Mouse (Mus musculus) c-Kit-negative CD71-positive TER-119-positive erythroid progenitor cells, embryonic 14.5 days (primary cell): Measurements from ENCODE around the gene Osbp2.

ENCODE experiments used
- DNase-seq: peaks from one replicate; pipeline ENCODE4 v3.0.0-alpha.2; 2013; ENCODE audit warnings: low read depth, low spot score

Osbp2 gene

DNA sequence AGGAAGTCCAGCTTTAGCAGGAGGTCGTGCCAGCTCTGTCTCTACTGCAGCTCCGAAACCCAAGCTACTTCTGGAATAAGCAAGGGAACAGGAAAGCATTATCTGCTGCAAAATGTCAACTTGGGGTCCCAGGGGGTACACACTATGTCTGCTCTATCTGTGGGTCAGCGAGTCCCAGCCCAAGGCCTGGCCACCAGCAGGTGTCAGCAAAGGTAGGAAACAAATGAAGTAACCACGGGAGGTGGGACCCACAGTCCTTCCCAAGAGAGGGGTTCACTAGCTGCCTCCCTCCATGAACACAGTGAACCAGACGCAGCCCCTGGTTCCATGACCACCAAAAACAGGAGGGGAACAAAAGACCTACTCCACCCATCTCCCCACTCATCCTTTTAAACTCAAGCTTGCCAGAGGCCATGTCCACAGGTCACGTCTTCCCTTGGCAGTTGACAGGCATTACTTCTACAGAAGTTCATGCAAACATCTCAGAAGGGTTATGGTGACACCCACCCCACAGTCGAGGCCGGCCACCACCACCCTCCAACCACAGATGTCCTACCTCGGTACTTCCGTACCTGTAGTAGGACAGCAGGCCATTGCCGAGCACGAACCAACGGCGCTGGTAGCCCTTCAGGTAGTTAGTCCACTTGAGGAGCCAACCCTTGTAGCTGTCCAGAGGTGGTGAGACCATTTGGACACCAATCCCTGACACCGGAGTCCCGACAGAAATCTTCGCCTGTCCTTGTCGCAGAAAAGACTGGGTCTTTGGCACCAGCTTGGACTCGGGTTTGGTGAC lies 846 bp downstream of the Osbp2 start:
- DNase-seq, result no peak

DNA sequence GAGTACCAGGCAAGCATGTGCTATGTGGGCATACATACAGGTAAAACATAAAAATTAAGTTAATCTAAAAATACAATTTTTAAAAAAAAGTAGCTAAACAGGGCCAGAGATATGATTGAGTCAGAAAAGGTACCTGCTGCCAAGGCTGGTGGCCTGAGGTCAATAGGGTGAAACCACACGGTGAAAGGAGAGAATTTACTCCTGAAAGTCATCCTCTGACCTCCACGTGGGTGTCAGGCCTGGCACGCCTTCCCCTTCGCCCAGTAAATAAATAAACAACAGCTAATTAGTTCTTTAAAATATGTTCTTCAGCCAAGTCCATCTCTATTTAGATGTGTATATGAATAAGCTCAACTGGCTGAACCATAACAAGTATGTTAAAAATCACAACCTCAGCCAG lies 3.3 kb downstream of the Osbp2 start:
- no peak for DNase-seq

DNA sequence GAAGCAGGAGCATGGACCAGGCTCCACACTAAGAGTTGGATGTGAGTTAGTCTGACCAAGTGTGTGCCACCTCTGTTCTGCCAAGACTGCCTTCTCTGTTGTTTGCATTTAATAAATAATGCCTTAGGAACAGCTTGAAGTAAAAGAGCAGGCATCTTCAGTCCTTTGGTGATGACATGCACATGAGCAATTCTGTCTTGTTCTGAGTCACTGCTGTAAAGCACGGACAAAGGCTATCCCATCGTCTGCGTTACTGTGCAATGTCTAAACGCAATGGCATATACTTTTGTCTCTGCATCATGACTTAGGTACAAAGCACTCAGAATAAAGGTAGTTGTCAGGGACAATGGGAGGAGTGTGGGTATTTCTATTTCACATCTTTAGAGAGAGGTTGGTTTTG lies 3.9 kb downstream of the Osbp2 start:
- no peak for DNase-seq

DNA sequence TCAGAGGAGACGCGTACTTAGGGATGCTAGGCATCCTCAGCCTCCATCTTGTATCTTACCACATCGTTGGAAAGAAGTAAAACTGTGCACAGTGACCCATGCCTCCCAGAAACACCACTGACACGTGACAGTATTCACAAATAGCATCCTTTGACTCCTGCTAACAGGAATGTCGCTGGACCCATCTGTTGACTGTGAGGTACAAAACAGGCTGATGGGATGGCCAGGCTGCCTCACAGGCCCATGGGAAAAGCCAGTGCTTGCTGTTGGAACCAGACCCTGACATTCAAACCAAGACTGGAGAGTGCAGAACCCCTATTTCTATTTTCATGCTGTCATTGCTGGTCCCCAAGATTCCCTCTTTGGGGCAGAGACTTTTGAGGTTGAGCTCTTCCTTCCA lies 5.8 kb downstream of the Osbp2 start:
- no peak for DNase-seq

DNA sequence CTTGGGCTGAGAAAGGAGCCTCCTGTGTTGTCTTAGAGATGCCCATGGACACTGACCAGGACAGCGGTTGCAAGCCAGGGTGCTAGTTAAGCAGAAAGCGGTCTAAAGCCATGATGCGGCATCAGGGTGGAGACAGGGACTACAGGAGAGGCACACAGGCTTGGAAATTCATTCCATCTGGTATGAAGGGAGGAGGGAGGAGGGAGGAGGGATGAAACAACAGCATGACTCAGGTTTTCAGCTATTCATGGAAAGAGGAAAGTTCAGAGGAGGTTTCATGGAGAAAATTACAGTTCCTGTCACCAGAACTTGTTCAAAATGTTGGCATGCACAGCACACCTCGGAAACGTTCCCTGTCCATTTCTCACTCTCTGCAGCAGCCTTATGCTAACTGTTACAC lies 7.9 kb downstream of the Osbp2 start:
- DNase-seq, result no peak

DNA sequence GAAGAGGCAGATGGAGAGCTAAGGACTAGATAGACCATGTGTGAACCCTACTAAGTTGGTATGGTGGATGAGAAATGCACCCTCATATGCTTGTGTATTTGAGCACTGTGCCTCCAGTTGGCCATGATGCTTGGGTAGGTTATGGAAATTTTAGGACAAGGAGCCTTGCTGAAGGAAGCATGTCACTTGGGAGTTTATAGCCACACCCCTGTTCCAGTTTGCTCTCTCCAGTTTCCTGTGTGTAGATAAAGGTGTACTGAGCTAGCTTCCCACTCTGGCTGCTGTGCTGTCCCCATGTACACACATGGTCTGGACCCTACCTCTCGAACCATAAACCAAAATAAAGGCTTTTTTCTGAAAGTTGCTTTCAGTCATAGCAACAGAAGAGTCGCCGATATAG lies 9.5 kb downstream of the Osbp2 start:
- no peak for DNase-seq

DNA sequence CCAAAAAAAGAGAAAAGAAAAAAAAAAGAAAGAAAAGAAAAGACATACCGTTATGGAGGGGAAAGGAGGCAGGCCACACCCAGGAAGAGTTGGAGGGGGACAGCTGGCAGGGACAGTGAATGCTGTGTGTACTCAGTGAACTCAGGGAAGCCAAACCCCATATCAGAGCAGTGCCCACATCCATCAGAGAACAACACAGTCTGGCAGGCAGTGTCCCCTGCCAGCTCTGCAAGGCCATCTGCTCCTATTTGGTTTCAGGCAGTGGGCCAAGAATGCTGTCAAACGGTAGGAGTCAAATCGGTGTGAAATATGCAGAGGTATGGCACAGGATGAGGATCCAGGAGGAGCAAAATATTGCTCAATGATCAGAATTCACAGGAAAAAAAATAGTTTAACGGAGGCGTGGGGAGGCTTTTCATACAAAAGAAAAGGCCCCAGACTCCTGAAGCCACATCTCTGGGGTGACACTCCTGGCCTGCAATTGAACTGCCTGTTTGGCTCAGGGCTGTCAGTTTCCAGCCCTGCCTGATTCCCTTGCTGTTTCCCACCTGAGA lies 10.1 kb downstream of the Osbp2 start:
- DNase-seq, result no peak

DNA sequence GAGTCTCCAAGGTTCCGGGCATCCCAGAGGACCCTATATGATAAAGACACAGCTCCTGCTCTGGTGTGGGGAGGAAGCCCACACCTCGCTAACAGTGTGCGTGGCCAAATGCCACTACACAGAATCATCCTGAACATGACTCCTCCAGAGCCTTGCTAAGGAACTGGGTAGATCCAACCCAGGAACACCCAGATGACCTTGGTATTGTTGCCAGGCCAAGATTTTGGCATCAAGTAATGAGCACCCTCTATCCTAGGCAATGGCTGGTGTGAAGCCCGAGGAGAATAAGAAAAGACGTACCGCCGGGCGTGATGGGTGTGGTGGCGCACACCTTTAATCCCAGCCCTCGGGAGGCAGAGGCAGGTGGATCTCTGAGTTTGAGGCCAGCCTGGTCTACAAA lies 10.7 kb downstream of the Osbp2 start:
- no peak for DNase-seq

DNA sequence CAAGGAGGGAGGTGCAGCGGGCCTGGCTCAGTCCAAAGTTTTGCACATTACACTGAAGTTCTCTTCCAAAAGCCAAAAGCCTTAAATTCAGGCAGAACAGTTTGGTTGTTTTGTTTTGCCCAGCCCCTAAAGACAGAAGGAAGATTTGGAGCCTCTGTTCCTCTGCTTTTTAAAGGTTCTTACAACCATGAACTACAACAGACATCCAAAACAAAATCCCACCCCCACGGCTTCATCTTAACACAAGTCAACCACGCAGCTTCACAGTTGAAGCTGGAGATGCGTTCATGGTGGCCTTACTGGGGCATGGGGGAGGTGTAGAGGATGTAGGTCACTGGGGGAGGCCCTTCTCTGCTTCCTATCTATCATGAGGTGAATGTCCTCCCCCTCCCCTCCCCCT lies 11.8 kb downstream of the Osbp2 start:
- no peak for DNase-seq

DNA sequence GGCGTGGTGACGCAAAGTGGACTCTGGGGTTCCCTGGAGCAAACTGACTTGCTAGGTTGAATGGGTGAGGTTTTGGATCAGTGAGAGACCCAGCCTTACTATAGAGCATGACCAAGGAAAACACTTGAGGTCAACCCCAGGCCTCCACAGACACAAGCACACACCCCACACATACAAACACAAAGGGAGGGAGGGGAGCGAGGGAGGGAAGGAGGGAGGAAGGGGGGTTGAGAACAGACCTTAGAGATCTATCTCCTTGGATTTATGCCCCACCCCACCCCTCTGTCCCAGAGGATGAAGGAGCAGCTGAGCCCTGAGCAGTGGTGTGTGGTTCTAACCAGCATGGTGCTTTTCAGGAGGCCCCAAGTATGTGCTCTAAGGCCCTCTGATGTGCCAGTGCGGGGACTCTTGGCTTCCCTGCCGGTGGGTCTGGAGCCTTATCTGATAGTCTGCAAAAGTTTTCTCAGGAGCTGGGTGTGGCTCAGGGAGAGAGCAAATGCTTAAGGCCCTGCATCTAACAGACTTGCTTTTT lies 12.9 kb downstream of the Osbp2 start:
- DNase-seq, result no peak

DNA sequence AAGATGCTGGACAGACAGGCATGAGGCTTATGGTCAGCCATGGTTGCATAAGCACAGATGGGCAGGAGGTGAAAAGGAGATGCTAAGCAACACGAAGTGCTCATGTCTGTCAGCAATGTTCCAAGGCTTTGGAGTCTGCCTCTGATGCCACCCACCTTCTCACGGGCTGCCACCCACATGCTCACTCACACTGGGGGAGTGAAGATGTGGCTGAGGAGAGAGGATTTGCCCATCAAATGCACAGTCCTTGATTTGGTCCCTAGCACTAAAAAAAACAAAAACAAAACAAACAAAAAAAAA lies 13.4 kb downstream of the Osbp2 start:
- no peak for DNase-seq

DNA sequence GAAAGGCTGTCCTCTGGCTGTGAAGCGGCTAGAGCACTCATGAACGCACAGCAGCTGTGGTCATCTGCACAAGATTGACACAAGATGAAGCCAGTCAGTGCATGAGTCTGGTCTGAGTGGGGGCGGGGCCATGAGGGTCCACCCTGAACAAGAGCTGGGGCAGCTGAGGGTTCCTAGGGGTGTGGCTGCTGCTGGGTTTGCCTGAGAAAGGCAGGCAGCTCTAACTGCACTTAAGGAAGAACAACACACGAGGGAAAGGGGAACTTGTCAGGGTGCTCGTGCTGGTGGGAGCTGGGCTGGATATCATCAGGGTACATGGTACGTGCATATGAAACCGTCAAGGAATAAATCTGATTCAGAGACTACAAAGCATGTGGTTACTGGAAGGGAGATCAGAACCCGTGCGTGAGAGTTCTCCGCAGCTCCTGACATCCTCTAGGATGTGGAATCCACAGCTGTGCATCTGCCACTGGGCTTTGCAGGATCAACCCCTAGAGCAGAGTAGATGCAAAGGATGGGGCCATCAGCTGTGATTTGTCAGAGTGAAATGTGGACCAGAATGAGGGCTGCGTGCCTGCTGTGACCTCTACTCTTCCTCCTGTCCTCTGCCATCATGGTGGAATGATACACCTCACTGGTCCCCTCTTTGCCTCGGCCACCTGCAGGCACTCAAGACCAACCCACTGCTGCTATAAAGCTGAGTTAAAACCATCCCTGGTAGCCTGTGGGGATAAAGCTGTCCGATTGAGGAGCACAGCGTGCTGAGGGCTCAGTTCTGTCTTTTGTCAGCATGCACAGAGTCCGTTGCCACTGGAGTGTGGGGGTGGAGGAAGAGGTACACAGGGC lies 14.0 kb downstream of the Osbp2 start:
- no peak for DNase-seq

DNA sequence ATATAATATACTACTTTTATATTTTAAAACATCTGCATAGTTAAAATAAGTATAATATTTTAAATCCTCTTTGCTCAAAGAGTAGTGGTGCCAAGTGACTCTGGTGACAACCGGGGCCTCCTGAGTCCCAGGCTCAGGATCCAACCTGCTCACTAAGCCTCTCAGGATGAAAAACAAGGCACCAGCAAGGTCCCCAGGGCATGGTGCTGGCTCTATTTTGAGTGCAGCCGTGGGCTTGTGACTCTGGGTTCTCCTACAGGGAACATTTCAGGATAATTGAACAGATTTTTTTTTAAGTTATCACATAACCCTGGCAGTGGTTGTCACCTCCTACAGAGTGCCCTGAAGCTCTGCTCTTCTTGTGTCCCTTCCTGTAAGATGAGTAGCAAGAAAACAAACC lies 17.4 kb downstream of the Osbp2 start:
- no peak for DNase-seq

DNA sequence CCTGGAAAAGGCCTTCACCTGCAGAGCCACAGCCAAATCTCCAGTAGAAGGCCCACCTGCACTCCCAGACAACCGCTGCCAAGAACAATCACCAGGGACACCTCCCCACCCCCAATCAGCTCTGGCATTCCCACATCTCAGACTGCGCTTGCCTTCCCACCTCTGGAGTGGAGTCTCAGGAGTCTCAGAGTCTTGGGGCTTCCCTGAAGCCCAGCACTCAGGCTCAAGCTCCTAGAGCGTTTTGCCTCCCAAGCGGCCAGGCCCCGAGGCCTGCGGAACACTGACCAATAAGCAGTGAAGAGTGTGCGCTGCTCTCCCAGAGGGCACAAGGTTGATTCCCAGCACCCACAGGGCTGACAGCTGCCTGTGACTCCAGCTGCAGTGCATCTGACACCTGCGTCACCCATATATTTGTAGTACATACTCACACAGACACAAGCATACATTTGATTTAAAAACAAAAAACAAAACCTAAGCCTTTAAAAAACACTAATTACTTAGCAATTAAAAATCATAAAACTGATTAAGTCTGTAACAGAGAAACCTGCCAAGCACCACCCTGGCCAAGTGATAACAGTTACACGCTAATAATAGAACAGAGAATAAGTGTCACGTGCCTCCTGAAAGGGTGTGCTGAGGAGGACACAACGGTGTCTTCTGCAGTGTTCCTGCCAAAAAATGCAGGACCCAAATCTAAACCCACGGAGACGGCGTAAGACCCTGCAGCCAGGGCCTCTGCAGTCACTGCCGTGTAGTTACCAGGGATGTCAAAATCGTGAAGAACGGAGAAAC lies 19.6 kb downstream of the Osbp2 start:
- DNase-seq, result no peak

DNA sequence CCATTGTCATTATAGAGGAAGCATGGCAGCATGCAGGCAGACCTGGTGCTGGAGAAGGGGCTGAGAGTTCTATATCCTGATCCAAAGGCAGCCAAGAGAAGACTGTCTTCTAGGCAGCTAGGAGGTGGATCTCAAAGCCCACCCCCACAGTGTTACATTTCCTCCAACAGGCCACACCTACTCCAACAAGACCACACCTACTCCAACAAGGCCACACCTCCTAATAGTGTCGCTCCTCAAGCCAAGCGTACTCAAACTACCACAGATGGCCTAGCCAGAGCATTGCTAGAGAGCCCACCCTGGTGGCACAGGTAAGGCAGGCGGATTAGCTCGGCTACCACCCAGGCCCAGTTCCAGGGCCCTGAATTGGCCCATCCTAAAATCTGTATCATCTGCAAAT lies 28.4 kb downstream of the Osbp2 start:
- no peak for DNase-seq

DNA sequence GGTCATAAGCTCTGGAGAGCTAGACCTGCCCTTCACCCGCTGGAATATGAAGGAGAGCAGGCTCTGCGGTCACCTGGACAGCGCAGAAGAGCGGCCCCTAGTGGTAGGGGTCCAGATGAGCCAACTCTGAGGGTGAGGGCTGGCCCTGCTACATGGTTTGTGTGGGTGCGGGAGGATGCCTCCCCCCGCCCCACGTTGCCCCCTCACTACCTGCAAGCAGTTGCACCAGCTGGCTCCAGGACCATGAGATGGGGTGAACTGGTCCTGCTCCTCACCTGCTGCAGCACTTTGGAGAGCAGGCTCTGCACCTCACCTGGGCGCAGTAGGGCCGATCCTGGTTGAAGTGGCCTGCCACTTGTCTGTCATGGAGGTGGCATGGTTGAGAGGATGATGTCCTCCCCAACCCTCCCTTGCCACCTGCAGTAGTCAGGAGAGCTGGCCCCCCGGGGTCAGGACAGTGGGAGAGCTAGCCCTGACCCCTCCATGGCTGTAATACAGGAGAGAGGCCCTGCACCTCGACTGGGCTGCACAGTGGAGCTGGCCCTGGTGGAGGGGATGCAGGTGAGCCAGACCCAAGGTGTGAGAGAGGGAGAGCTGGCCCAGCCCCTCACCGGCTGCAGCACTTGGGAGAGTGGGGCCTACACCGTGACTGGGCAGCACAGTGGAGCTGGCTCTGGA lies 29.1 kb downstream of the Osbp2 start:
- DNase-seq, result no peak

DNA sequence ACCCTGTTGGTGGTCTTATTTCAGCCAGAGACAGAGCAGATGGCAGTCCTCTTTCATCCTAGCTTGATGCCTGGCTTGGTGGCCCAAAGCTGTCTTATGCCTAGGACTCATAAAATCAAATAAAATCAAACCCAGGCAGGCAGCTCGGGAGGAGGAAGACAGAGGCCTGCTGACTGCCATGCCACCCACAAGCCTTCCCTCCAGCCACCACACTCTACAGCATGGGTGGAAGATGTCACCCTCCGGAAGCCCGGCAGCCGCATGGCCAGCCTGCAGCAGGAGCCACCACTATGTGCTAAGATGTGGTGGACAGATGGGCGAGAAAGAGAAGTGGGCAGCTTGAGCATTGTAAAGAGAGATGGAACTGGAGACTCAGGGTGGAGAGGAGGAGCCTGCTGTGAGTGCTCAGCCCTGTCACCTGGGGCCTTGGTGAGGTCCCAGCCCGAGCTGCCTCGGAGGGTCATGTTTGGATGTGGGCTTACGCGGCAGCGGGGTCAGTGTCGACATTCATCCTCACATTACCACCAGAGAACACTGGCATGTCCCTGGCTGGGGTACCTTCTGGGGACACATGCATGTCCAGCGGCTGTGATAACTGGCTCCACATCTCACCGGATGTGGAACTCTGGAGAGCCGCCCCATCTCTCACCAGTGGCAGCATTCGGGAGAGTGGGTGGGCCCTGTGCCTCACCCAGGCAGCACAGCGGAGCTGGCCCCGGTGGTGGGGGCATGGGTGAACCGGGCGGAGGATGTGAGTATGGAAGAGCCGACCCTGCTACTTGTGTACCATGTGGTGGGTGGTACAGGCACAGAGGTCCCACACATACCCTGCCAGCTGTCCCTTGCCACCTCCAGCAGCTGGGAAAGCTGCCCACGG lies 29.9 kb downstream of the Osbp2 start:
- DNase-seq, result no peak

DNA sequence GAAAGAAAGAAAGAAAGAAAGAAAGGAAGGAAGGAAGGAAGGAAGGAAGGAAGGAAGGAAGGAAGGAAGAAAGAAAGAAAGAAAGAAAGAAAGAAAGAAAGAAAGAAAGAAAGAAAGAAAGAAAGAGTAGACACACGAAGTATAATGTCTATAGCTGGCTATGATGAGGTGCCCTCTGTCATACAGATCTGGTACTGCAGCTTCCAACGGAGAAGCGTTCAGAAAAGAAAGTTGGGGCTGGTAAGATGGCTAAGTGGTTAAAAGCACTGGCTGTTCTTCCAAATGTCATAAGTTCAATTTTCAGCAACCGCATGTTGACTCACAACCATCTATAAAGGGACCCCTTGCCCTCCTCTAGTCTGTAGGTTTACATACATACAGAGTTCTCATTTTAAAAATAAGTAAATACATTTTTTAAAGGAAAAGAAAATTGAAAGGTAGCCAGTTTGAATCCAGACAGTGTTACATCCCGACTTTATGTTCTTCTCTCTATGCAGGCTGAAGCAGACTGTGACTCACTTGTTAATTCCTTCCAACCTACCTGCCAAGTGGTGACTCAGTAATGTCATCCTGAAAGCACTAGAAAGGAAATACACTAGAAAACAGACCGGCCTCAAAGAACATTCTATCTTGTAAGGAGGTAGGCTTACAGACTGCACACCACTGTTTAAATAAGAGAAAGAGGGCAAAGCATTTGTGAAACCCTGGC lies 31.4 kb downstream of the Osbp2 start:
- DNase-seq, result no peak

DNA sequence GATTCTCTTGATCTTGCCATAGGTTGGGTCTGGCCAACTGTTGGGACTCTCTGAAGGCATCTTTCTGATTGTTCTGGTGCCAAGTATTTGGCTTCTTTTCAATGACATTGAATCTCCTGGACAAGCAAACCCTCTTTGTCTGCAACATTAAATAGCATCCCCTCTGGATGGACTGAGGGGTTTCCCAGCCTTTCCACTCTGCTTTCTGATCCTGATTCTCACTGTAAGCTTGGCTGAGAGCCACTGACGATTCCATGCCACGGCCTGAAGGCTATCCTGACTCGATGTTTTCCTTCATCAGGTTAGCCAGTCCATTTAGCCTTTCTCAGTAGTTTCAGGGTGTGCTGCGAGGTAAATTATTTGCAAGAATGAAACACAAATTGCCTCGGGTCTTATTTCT lies 34.0 kb downstream of the Osbp2 start:
- no peak for DNase-seq

DNA sequence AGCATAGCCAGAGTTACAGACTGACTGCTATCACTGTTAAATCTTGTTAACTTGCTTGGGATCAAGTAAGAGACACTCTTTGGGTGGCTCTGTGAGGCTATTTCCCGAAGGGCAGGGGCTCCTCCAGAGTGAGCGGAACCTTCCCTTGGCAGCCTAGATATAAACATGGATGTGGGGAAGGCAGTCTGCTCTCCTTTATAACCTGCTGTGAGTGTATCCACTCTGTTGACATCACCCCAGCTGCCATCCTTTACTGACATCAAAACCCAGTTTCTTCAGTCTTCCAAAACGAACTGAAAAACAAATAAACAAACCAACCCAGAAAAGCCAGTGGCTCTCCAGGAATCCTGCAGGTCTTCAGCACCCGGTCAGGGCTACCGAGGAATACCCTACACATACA lies 39.6 kb downstream of the Osbp2 start:
- DNase-seq, result no peak
